Mouse (Mus musculus) kidney, postnatal 0 days (tissue): ENCODE data around the gene Hadha. TPM values are rescaled to one million over a fixed set of nuclear protein-coding genes. Genes with fewer than 3 reads are reported as not detected.

Source experiments
- ATAC-seq: fragments of 200-750 bp; cut with Nextera tagmentation; replicated peaks from 2 replicates; pipeline ENCODE4 v1.8.0; 2017; ENCODE audit warnings: low read depth, moderate number of reproducible peaks, moderate TSS enrichment, moderate library complexity; ENCODE audit not compliant: low FRiP score
- DNase-seq: peaks from one replicate; pipeline ENCODE4 v3.0.0-alpha.2; 2016; ENCODE audit warnings: low spot score
- H3K27ac ChIP-seq: fragments of 300-500 bp; sonication (generic); 2 replicates; pipeline ENCODE4 v1.5.1; 2014; ENCODE audit warnings: mild to moderate bottlenecking
- H3K27me3 ChIP-seq: fragments of 300-500 bp; sonication (generic); 2 replicates; pipeline ENCODE4 v1.6.1; 2014; ENCODE audit warnings: low read length, mixed read lengths; ENCODE audit not compliant: insufficient read depth
- H3K36me3 ChIP-seq: fragments of 300-500 bp; sonication (generic); 2 replicates; pipeline ENCODE4 v1.6.1; 2014; ENCODE audit warnings: low read length, mixed read lengths; ENCODE audit not compliant: insufficient read depth
- H3K4me1 ChIP-seq: fragments of 300-500 bp; sonication (generic); replicated peaks from 2 replicates; pipeline ENCODE4 v1.6.1; 2014; ENCODE audit warnings: antibody characterized with exemption, low read length, mixed read lengths; ENCODE audit not compliant: insufficient read depth
- H3K4me2 ChIP-seq: fragments of 300-500 bp; sonication (generic); 2 replicates; pipeline ENCODE4 v1.6.1; 2014; ENCODE audit warnings: mild to moderate bottlenecking, low read length, moderate library complexity, mixed read lengths
- H3K4me3 ChIP-seq: fragments of 300-500 bp; sonication (generic); replicated peaks from 2 replicates; pipeline ENCODE4 v1.5.1; 2014; ENCODE audit warnings: low read depth, low read length
- H3K9ac ChIP-seq: fragments of 300-500 bp; sonication (generic); 2 replicates; pipeline ENCODE4 v1.6.1; 2014; ENCODE audit warnings: low read depth, low read length
- H3K9me3 ChIP-seq: fragments of 300-500 bp; sonication (generic); replicated peaks from 2 replicates; pipeline ENCODE4 v1.6.1; 2016; ENCODE audit warnings: low read length, inconsistent platforms, mixed read lengths
- CTCF ChIP-seq: IDR thresholded peaks from 2 replicates; pipeline ENCODE4 v1.5.1; 2016; ENCODE audit warnings: antibody characterized with exemption, low read depth, mild to moderate bottlenecking, moderate library complexity
- WGBS: fragments of 180-500 bp; shearing (Covaris S2); extraction: QIAGEN DNeasy Blood & Tissue Kit; methylation state at CpG from one replicate; pipeline ENCODE4 v1.1.7; 2014; 5-methylcytosine and 5-hydroxymethylcytosine counted together
- polyA plus RNA-seq: library from polyadenylated mRNA; unstranded; fragments of >200 nt; fragmentation: Nextera tagmentation; extraction: Ambion mirVana; gene quantifications from 2 replicates; pipeline ENCODE4 v1.2.1, GENCODE M21; 2015

Gene Hadha
- polyA plus RNA-seq, 1 experiment from 2014 or later = 171 TPM

GRCm38 (mm10) chr5:30105668-30106300, 49.2 kb downstream of the Hadha start, which contains the start of gene 3110082J24Rik:
TSS of gene 3110082J24Rik (minus strand) at chr5:30106086.
- no peak for TF ChIP-seq CTCF
- Histone ChIP-seq H3K9me3 (no peaks in the 10 kb centered on the region), H3K4me1 (peaks cover 23% of the 10 kb centered on the region), H3K27me3 (peaks cover 21% of the 10 kb centered on the region), H3K4me2 (peak within 1 kb of the TSS; percentile 76), H3K4me3 (peak within 1 kb of the TSS; percentile 41), H3K9ac (0 out of 2 replicates have a peak within 1 kb of the TSS, but pooled peaks have one; percentile 27), H3K27ac (no peak within 1 kb of the TSS), H3K36me3 (no peaks in the 10 kb centered on the region)
- no peak for ATAC-seq
- 2% methylated on average over 29 of the region's 29 CpGs for WGBS
- no peak for DNase-seq

GRCm38 (mm10) chr5:30104841-30105667, 49.9 kb downstream of the Hadha start, which contains the start of gene Garem2:
TSS of gene Garem2 (plus strand) at chr5:30105161.
- no peak for DNase-seq
- Histone ChIP-seq H3K4me2 (peak within 1 kb of the TSS; percentile 76), H3K9ac (0 out of 2 replicates have a peak within 1 kb of the TSS, but pooled peaks have one; percentile 27), H3K27me3 (peaks cover 21% of the 10 kb centered on the region), H3K36me3 (no peaks in the 10 kb centered on the region), H3K9me3 (no peaks in the 10 kb centered on the region), H3K4me3 (peak within 1 kb of the TSS; percentile 41), H3K4me1 (peaks cover 20% of the 10 kb centered on the region), H3K27ac (no peak within 1 kb of the TSS)
- no peak for ATAC-seq
- TF ChIP-seq CTCF = no peak
- 2% methylated on average over 65 of the region's 65 CpGs for WGBS

GRCm38 (mm10) chr5:30104339-30104738, 50.6 kb downstream of the Hadha start:
- WGBS = 4% methylated on average over 12 of the region's 12 CpGs
- H3K27me3 ChIP-seq = peaks cover 21% of the 10 kb centered on the region
- H3K27ac ChIP-seq = no peak overlapping the region
- no peaks in the 10 kb centered on the region for H3K36me3 ChIP-seq
- no peaks in the 10 kb centered on the region for H3K9me3 ChIP-seq
- H3K4me1 ChIP-seq = peaks cover 20% of the 10 kb centered on the region
- peak; percentile 70 for TF ChIP-seq CTCF
- H3K4me2 ChIP-seq = peak overlapping the region; percentile 76
- H3K4me3 ChIP-seq = no peak overlapping the region
- ATAC-seq (no peak), DNase-seq (peak; percentile 66)
- H3K9ac ChIP-seq = no peak overlapping the region

GRCm38 (mm10) chr5:30103340-30103739, 51.6 kb downstream of the Hadha start:
- WGBS = 75% methylated on average over 3 of the region's 3 CpGs
- H3K4me2 ChIP-seq = no peak overlapping the region
- no peak for ATAC-seq
- DNase-seq = no peak
- no peak overlapping the region for H3K4me3 ChIP-seq
- H3K9me3 ChIP-seq = no peaks in the 10 kb centered on the region
- peaks cover 21% of the 10 kb centered on the region for H3K27me3 ChIP-seq
- no peak overlapping the region for H3K9ac ChIP-seq
- no peak for TF ChIP-seq CTCF
- no peaks in the 10 kb centered on the region for H3K36me3 ChIP-seq
- H3K4me1 ChIP-seq = peaks cover 20% of the 10 kb centered on the region
- no peak overlapping the region for H3K27ac ChIP-seq

DNA sequence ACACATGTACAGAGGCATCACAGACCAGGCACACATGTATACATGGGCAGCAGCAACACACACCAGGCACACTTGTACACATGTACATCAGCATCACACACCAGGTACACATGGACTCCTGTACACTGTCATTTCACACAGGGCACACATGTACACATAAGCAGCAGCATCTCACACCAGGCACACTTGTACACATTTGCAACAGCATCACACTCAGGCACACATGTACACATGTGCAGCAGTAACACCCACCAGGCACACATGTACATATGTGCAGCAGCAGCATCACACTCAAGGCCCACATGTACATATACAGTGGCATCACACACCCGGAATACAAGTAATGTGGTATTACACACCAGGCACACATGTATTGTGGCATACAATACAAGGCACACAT, 56.7 kb downstream of the Hadha start:
- no peak for TF ChIP-seq CTCF
- Histone ChIP-seq H3K27me3 (no peaks in the 10 kb centered on the region), H3K36me3 (no peaks in the 10 kb centered on the region), H3K4me1 (no peaks in the 10 kb centered on the region), H3K9ac (no peak overlapping the region), H3K4me2 (no peak overlapping the region), H3K4me3 (no peak overlapping the region), H3K9me3 (no peaks in the 10 kb centered on the region), H3K27ac (no peak overlapping the region)
- 100% methylated on average over 1 of the region's 1 CpGs for WGBS
- DNase-seq (no peak), ATAC-seq (no peak)

GRCm38 (mm10) chr5:30095731-30096130, 59.2 kb downstream of the Hadha start:
- no peak overlapping the region for H3K4me2 ChIP-seq
- no peak for ATAC-seq
- TF ChIP-seq CTCF = no peak

More at GRCm38 (mm10) chr5:30095731-30096130, 59.2 kb downstream of the Hadha start:
- 64% methylated on average over 6 of the region's 6 CpGs for WGBS
- H3K27me3 ChIP-seq = no peaks in the 10 kb centered on the region
- H3K4me3 ChIP-seq = no peak overlapping the region
- no peaks in the 10 kb centered on the region for H3K4me1 ChIP-seq
- H3K36me3 ChIP-seq = no peaks in the 10 kb centered on the region
- no peak overlapping the region for H3K9ac ChIP-seq
- H3K27ac ChIP-seq = no peak overlapping the region
- no peaks in the 10 kb centered on the region for H3K9me3 ChIP-seq
- DNase-seq = no peak
